Mouse (Mus musculus): ENCODE data around the gene Ccdc14. TPM values are rescaled to one million over a fixed set of nuclear protein-coding genes. Genes with fewer than 3 reads are reported as not detected.
A peak's percentile ranks its signal among the peaks of the same experiment; 100 is the strongest.

Ccdc14 gene
- total and polyA plus RNA-seq, 2 experiments from 2014 or later = 1.8 to 5.6 TPM

DNA sequence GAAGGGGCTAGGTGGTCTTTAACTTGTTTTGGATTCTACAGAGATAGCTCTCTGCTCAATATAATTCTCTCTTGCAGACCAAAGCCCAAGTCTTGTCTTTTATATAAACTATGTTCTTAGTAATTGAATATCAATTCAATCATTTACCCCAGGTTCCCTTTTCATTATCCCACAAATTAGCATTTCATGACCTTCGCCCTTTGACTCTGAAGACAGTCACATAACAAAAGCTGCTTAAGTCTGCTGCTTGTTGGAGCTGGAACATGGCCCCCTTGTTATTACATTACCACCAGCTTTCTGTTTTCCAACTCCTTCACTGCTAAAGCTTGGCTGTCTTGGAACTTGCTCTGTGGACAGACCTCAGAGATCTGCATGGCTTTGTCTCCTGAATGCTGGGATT is 39.0 kb downstream of the Ccdc14 start:
- no peak for ATAC-seq (ENCODE audit: low FRiP score)
- Histone ChIP-seq H3K36me3 (ENCODE audit: insufficient read depth, low read length) (no peaks in the 10 kb centered on the region; the same call in 1 of the 2 replicates), H3K4me2 (ENCODE audit: low read depth, low read length, poor library complexity, severe bottlenecking) (no peak overlapping the region), H3K27me3 (ENCODE audit: insufficient read depth, low read length) (no peaks in the 10 kb centered on the region), H3K27ac (ENCODE audit: low read depth, low read length) (no peak overlapping the region), H3K9ac (replicated peaks; ENCODE audit: low read length, poor library complexity, severe bottlenecking) (no peak overlapping the region), H3K4me1 (ENCODE audit: insufficient read depth, low read length) (no peaks in the 10 kb centered on the region), H3K9me3 (ENCODE audit: low read length) (no peaks in the 10 kb centered on the region), H3K4me3 (ENCODE audit: low read depth, low read length) (no peak overlapping the region)
- no peak for DNase-seq (ENCODE audit: low spot score)
- 95% methylated on average over 1 of the region's 1 CpGs for WGBS
- TF ChIP-seq CTCF (IDR thresholded peaks at IDR 0.05) = no peak

DNA sequence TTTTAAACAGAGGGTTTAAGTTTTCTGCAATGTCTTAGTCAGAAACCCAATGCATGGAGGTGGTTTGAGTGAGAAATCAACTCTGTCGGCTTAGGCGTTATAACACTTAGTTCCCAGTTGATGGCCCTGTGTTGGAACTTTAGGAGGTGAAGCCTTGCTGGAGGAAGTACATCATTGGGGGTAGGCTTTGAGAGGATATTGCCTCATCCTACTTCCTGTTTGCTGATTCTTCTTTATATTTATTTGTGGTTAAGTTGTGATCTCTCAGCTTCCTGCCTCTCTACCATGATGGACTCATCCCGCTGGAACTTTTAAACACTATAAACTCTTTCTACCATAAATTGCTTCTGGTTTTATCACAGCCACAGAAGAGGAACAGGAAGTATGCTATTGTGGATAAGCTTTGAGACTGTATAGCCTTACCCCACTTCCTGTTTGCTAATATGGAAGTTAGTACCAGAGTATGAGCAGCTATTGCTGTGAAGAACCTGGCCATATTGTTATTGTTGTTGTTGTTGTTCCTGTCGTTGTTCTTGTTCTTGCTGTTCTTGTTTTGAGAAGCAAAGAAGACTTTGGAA is 48.3 kb downstream of the Ccdc14 start:
- no peaks in the 10 kb centered on the region for H3K4me1 ChIP-seq (ENCODE audit: insufficient read depth, low read length)
- no peak overlapping the region for H3K4me2 ChIP-seq (ENCODE audit: low read depth, low read length, poor library complexity, severe bottlenecking)
- no peak overlapping the region for H3K27ac ChIP-seq (ENCODE audit: low read depth, low read length)
- H3K9me3 ChIP-seq (ENCODE audit: low read length) = no peaks in the 10 kb centered on the region
- no peak for DNase-seq (ENCODE audit: low spot score)
- WGBS = 96% methylated on average over 4 of the region's 4 CpGs
- ATAC-seq (ENCODE audit: low FRiP score) = no peak
- no peak for TF ChIP-seq CTCF (IDR thresholded peaks at IDR 0.05)
- no peaks in the 10 kb centered on the region for H3K36me3 ChIP-seq (ENCODE audit: insufficient read depth, low read length)
- no peak overlapping the region for H3K9ac ChIP-seq (replicated peaks; ENCODE audit: low read length, poor library complexity, severe bottlenecking)
- no peak overlapping the region for H3K4me3 ChIP-seq (ENCODE audit: low read depth, low read length)
- H3K27me3 ChIP-seq (ENCODE audit: insufficient read depth, low read length) = peaks cover 6% of the 10 kb centered on the region; the same call in 1 of the 2 replicates

- WGBS = 60% methylated on average over 2 of the region's 2 CpGs
These were observed 52.5 kb downstream of the Ccdc14 start for GRCm38 (mm10) chr16:34742930-34743329.

DNA sequence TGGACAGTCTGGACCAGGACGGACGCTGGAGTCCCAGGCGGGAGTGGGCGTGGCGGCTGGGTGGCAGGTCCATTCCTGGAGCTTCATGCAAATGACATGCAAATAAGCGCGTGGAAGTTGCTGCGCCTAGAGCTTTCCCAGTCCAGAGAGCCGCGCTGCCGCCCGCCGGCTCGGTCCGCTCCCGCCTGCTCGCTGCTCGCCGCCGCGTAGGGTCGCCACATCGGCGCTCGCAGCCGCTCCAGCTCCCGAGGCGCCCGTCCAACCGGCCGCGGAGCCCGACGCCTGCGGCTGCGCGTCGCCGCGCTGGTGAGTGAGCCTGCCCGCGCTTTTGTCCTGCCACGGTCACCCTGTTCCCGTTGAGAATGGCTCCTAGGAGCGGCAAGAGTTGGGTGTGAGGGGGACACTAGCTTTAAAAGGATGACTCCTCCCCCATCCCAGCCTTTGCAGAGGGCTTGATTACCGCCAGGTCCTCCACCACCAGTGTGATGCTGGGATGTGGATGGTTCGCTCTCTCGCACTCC is 54.7 kb downstream of the Ccdc14 start, which contains the start of gene Mylk:
Gene Mylk, plus strand, starts transcription at position 146 of the 521 bp plus-strand sequence.
- Histone ChIP-seq H3K9me3 (ENCODE audit: low read length) (no peaks in the 10 kb centered on the region), H3K4me1 (ENCODE audit: insufficient read depth, low read length) (peaks cover 3% of the 10 kb centered on the region; the same call in 1 of the 2 replicates), H3K4me3 (ENCODE audit: low read depth, low read length) (peak within 1 kb of the TSS; percentile 39), H3K27ac (ENCODE audit: low read depth, low read length) (no peak within 1 kb of the TSS), H3K36me3 (ENCODE audit: insufficient read depth, low read length) (no peaks in the 10 kb centered on the region), H3K4me2 (ENCODE audit: low read depth, low read length, poor library complexity, severe bottlenecking) (peak within 1 kb of the TSS; percentile 66), H3K27me3 (ENCODE audit: insufficient read depth, low read length) (peaks cover 13% of the 10 kb centered on the region; the same call in 1 of the 2 replicates), H3K9ac (replicated peaks; ENCODE audit: low read length, poor library complexity, severe bottlenecking) (no peak within 1 kb of the TSS)
- DNase-seq (ENCODE audit: low spot score) (peak; percentile 82), ATAC-seq (ENCODE audit: low FRiP score) (peak; percentile 84)
- TF ChIP-seq CTCF (IDR thresholded peaks at IDR 0.05) = no peak
- WGBS = 0% methylated on average over 48 of the region's 48 CpGs

More at GRCm38 (mm10) chr16:34742930-34743329, 52.5 kb downstream of the Ccdc14 start:
- Histone ChIP-seq H3K9me3 (ENCODE audit: low read length) (no peaks in the 10 kb centered on the region), H3K36me3 (ENCODE audit: insufficient read depth, low read length) (no peaks in the 10 kb centered on the region), H3K4me2 (ENCODE audit: low read depth, low read length, poor library complexity, severe bottlenecking) (no peak overlapping the region), H3K27me3 (ENCODE audit: insufficient read depth, low read length) (peaks cover 13% of the 10 kb centered on the region; the same call in 1 of the 2 replicates), H3K4me3 (ENCODE audit: low read depth, low read length) (no peak overlapping the region), H3K4me1 (ENCODE audit: insufficient read depth, low read length) (no peaks in the 10 kb centered on the region), H3K27ac (ENCODE audit: low read depth, low read length) (no peak overlapping the region), H3K9ac (replicated peaks; ENCODE audit: low read length, poor library complexity, severe bottlenecking) (no peak overlapping the region)
- DNase-seq (ENCODE audit: low spot score) = no peak
- ATAC-seq (ENCODE audit: low FRiP score) = no peak
- 0 out of 2 replicates have a peak, but pooled peaks have one; percentile 15 for TF ChIP-seq CTCF (IDR thresholded peaks at IDR 0.05)

DNA sequence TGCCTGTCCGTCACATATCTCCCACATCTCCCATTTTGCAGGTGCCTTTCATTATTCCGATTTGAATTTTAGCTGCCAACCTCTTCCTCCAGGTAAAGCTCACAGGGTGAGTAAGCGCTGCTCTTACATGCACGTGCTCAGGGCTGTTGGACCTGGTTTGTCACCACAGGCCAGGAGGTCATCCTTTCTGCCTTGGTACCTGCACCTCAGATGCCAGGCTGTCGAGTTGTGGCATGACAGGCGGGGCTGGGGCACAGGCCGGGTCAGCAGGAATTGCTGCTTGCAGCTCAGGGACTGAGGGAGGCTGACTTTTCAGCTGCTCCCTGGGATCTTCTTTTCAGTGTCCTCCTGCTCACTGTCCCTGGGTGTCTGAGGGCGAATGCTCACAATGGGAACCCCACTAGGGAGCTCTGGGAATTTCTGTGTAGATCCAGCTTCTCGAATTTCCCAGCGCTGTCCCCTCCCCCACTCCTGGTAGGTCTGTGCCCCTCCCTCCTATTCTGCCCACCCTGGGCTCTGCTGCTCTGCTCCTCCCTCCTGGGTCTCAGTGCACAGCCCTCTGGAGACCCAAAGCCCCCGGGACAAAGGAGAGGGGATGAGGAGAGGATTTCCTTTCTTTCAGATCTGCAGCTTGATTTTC is 57.8 kb downstream of the Ccdc14 start:
- Histone ChIP-seq H3K4me2 (ENCODE audit: low read depth, low read length, poor library complexity, severe bottlenecking) (no peak overlapping the region), H3K27me3 (ENCODE audit: insufficient read depth, low read length) (peaks cover 13% of the 10 kb centered on the region; the same call in 1 of the 2 replicates), H3K9ac (replicated peaks; ENCODE audit: low read length, poor library complexity, severe bottlenecking) (no peak overlapping the region), H3K9me3 (ENCODE audit: low read length) (no peaks in the 10 kb centered on the region), H3K4me3 (ENCODE audit: low read depth, low read length) (no peak overlapping the region), H3K36me3 (ENCODE audit: insufficient read depth, low read length) (no peaks in the 10 kb centered on the region), H3K4me1 (ENCODE audit: insufficient read depth, low read length) (peaks cover 3% of the 10 kb centered on the region; the same call in 1 of the 2 replicates), H3K27ac (ENCODE audit: low read depth, low read length) (no peak overlapping the region)
- DNase-seq (ENCODE audit: low spot score) = no peak
- no peak for TF ChIP-seq CTCF (IDR thresholded peaks at IDR 0.05)
- peak; percentile 32; the same call in 1 of the 2 replicates for ATAC-seq (ENCODE audit: low FRiP score)
- WGBS = 17% methylated on average over 11 of the region's 11 CpGs

- no peak overlapping the region for H3K27ac ChIP-seq (ENCODE audit: low read depth, low read length)
- H3K27me3 ChIP-seq (ENCODE audit: insufficient read depth, low read length) = peaks cover 3% of the 10 kb centered on the region; the same call in 1 of the 2 replicates
- peaks cover 3% of the 10 kb centered on the region; the same call in 1 of the 2 replicates for H3K4me1 ChIP-seq (ENCODE audit: insufficient read depth, low read length)
- no peak overlapping the region for H3K4me3 ChIP-seq (ENCODE audit: low read depth, low read length)
- no peak overlapping the region for H3K4me2 ChIP-seq (ENCODE audit: low read depth, low read length, poor library complexity, severe bottlenecking)
- no peak for TF ChIP-seq CTCF (IDR thresholded peaks at IDR 0.05)
- no peaks in the 10 kb centered on the region for H3K9me3 ChIP-seq (ENCODE audit: low read length)
- WGBS = 54% methylated on average over 4 of the region's 4 CpGs
- DNase-seq (ENCODE audit: low spot score) (no peak), ATAC-seq (ENCODE audit: low FRiP score) (no peak)
- H3K9ac ChIP-seq (replicated peaks; ENCODE audit: low read length, poor library complexity, severe bottlenecking) = no peak overlapping the region
- no peaks in the 10 kb centered on the region for H3K36me3 ChIP-seq (ENCODE audit: insufficient read depth, low read length)
These were observed 59.1 kb downstream of the Ccdc14 start for GRCm38 (mm10) chr16:34749536-34749935.
